Mouse (Mus musculus): ENCODE measurements around the gene Gkn1. TPM values are rescaled to one million over a fixed set of nuclear protein-coding genes. Genes with fewer than 3 reads are reported as not detected.
A peak's percentile ranks its signal among the peaks of the same experiment; 100 is the strongest.

Gkn1 gene
- polyA plus RNA-seq (2015; fragmentation: Nextera tagmentation; extraction: Ambion mirVana) = not detected in 2 replicates

- Histone ChIP-seq H3K27me3 (replicated peaks; ENCODE audit: control insufficient read depth, insufficient read depth, low read length) (no peaks in the 10 kb centered on the region), H3K27ac (ENCODE audit: low read depth, low read length) (no peak within 1 kb of the TSS), H3K9me3 (ENCODE audit: control insufficient read depth, low read length) (no peaks in the 10 kb centered on the region), H3K4me2 (ENCODE audit: low read length) (no peak within 1 kb of the TSS), H3K4me3 (ENCODE audit: low read length) (no peak within 1 kb of the TSS), H3K4me1 (ENCODE audit: control insufficient read depth, insufficient read depth, low read depth, low read length) (no peaks in the 10 kb centered on the region), H3K36me3 (ENCODE audit: control insufficient read depth, insufficient read depth, low read length) (no peaks in the 10 kb centered on the region), H3K9ac (ENCODE audit: low read depth, low read length) (no peak within 1 kb of the TSS)
- ATAC-seq = no peak
- WGBS = 91% methylated on average over 8 of the region's 8 CpGs
Measured at GRCm38 (mm10) chr6:87350829-87351228, at the start of gene Gkn1. Gkn1 (minus strand) TSS chr6:87350942.

DNA sequence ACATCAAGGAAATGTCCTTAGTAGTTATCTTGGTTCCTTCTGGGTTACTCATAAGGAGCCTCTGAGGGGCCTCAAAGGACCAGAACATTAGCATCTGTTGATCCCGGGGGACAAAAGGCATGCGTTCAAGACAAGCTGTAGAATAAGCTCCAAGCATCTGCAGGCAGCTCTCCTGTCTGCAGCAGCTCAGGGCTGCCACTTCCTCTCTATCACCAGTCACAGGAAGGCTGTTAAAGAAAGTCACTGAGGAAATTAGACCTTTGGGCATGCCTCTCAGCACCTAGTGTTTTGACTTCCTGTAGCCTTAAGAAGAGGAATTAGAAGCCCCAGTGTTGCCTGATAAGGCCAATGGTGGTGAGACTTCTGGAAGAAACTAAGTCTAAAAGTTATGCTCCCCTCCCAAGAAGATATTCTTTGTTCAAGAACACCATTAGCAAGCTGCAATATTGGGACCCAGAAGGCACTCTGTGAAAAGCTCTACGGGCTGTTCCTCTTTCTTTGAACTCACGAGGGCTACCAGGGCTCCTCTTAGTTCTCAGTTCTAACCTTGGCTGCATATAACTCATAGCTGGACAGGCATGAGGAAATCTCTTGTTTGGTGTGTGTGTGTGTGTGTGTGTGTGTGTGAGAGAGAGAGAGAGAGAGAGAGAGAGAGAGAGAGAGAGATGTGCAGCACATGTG, 49.3 kb upstream of the Gkn1 start:
- H3K9me3 ChIP-seq (ENCODE audit: control insufficient read depth, low read length) = no peaks in the 10 kb centered on the region
- no peak overlapping the region for H3K27ac ChIP-seq (ENCODE audit: low read depth, low read length)
- no peaks in the 10 kb centered on the region for H3K27me3 ChIP-seq (replicated peaks; ENCODE audit: control insufficient read depth, insufficient read depth, low read length)
- no peaks in the 10 kb centered on the region for H3K4me1 ChIP-seq (ENCODE audit: control insufficient read depth, insufficient read depth, low read depth, low read length)
- no peak overlapping the region for H3K4me3 ChIP-seq (ENCODE audit: low read length)
- H3K4me2 ChIP-seq (ENCODE audit: low read length) = no peak overlapping the region
- ATAC-seq = no peak
- no peak overlapping the region for H3K9ac ChIP-seq (ENCODE audit: low read depth, low read length)
- WGBS = 67% methylated on average over 4 of the region's 4 CpGs
- no peaks in the 10 kb centered on the region for H3K36me3 ChIP-seq (ENCODE audit: control insufficient read depth, insufficient read depth, low read length)

GRCm38 (mm10) chr6:87399137-87399536, 48.4 kb upstream of the Gkn1 start:
- H3K36me3 ChIP-seq (ENCODE audit: control insufficient read depth, insufficient read depth, low read length) = no peaks in the 10 kb centered on the region
- H3K27ac ChIP-seq (ENCODE audit: low read depth, low read length) = no peak overlapping the region
- no peak overlapping the region for H3K4me3 ChIP-seq (ENCODE audit: low read length)
- H3K9ac ChIP-seq (ENCODE audit: low read depth, low read length) = no peak overlapping the region
- no peaks in the 10 kb centered on the region for H3K27me3 ChIP-seq (replicated peaks; ENCODE audit: control insufficient read depth, insufficient read depth, low read length)
- no peak overlapping the region for H3K4me2 ChIP-seq (ENCODE audit: low read length)
- no peaks in the 10 kb centered on the region for H3K9me3 ChIP-seq (ENCODE audit: control insufficient read depth, low read length)
- peak; percentile 58 for ATAC-seq
- H3K4me1 ChIP-seq (ENCODE audit: control insufficient read depth, insufficient read depth, low read depth, low read length) = no peaks in the 10 kb centered on the region
- WGBS = 2% methylated on average over 5 of the region's 5 CpGs

- Histone ChIP-seq H3K4me1 (ENCODE audit: control insufficient read depth, insufficient read depth, low read depth, low read length) (no peaks in the 10 kb centered on the region), H3K27me3 (replicated peaks; ENCODE audit: control insufficient read depth, insufficient read depth, low read length) (no peaks in the 10 kb centered on the region), H3K4me2 (ENCODE audit: low read length) (no peak overlapping the region), H3K9ac (ENCODE audit: low read depth, low read length) (no peak overlapping the region), H3K9me3 (ENCODE audit: control insufficient read depth, low read length) (no peaks in the 10 kb centered on the region), H3K27ac (ENCODE audit: low read depth, low read length) (no peak overlapping the region), H3K36me3 (ENCODE audit: control insufficient read depth, insufficient read depth, low read length) (no peaks in the 10 kb centered on the region), H3K4me3 (ENCODE audit: low read length) (no peak overlapping the region)
- 86% methylated on average over 9 of the region's 9 CpGs for WGBS
- ATAC-seq = no peak
Measured at GRCm38 (mm10) chr6:87394783-87395182, 44.0 kb upstream of the Gkn1 start.

- Histone ChIP-seq H3K4me3 (ENCODE audit: low read length) (no peak overlapping the region), H3K9me3 (ENCODE audit: control insufficient read depth, low read length) (no peaks in the 10 kb centered on the region), H3K4me2 (ENCODE audit: low read length) (no peak overlapping the region), H3K9ac (ENCODE audit: low read depth, low read length) (no peak overlapping the region), H3K4me1 (ENCODE audit: control insufficient read depth, insufficient read depth, low read depth, low read length) (no peaks in the 10 kb centered on the region), H3K27ac (ENCODE audit: low read depth, low read length) (no peak overlapping the region), H3K27me3 (replicated peaks; ENCODE audit: control insufficient read depth, insufficient read depth, low read length) (no peaks in the 10 kb centered on the region), H3K36me3 (ENCODE audit: control insufficient read depth, insufficient read depth, low read length) (no peaks in the 10 kb centered on the region)
- WGBS = 73% methylated on average over 8 of the region's 8 CpGs
- ATAC-seq = no peak
Measured at GRCm38 (mm10) chr6:87393466-87394205, 42.9 kb upstream of the Gkn1 start.

- Histone ChIP-seq H3K27ac (ENCODE audit: low read depth, low read length) (no peak overlapping the region), H3K9ac (ENCODE audit: low read depth, low read length) (no peak overlapping the region), H3K4me2 (ENCODE audit: low read length) (no peak overlapping the region), H3K4me1 (ENCODE audit: control insufficient read depth, insufficient read depth, low read depth, low read length) (no peaks in the 10 kb centered on the region; the same call in 1 of the 2 replicates), H3K36me3 (ENCODE audit: control insufficient read depth, insufficient read depth, low read length) (no peaks in the 10 kb centered on the region), H3K27me3 (replicated peaks; ENCODE audit: control insufficient read depth, insufficient read depth, low read length) (no peaks in the 10 kb centered on the region), H3K4me3 (ENCODE audit: low read length) (no peak overlapping the region), H3K9me3 (ENCODE audit: control insufficient read depth, low read length) (no peaks in the 10 kb centered on the region)
- 44% methylated on average over 5 of the region's 5 CpGs for WGBS
- ATAC-seq = no peak
Measured at GRCm38 (mm10) chr6:87389455-87389989, 38.8 kb upstream of the Gkn1 start.

DNA sequence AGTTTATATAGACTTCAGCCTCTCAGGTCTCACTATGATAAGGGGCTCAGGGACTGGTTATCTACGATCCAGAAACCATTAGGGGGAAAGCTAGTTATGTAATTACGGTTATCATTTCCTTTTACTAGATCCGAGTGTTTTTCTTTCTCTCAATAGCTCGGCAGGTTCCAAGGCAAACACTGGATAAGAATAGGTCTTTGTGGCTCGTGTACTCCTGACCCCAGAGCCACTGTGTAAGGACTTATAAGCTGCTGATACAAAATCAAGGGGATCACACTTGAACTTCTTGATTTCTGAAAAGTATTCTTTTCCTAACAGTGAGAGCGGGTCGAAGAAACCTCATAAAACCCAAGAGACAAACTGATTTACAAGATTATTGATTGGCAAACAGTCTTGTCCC, 38.1 kb upstream of the Gkn1 start, which contains the start of gene Gkn3:
Gene Gkn3, minus strand, starts transcription at position 59 of the 400 bp plus-strand sequence.
- no peak for ATAC-seq
- Histone ChIP-seq H3K4me3 (ENCODE audit: low read length) (no peak within 1 kb of the TSS), H3K4me1 (ENCODE audit: control insufficient read depth, insufficient read depth, low read depth, low read length) (peaks cover 6% of the 10 kb centered on the region), H3K9me3 (ENCODE audit: control insufficient read depth, low read length) (no peaks in the 10 kb centered on the region), H3K27ac (ENCODE audit: low read depth, low read length) (no peak within 1 kb of the TSS), H3K27me3 (replicated peaks; ENCODE audit: control insufficient read depth, insufficient read depth, low read length) (no peaks in the 10 kb centered on the region), H3K4me2 (ENCODE audit: low read length) (no peak within 1 kb of the TSS), H3K36me3 (ENCODE audit: control insufficient read depth, insufficient read depth, low read length) (no peaks in the 10 kb centered on the region), H3K9ac (ENCODE audit: low read depth, low read length) (no peak within 1 kb of the TSS)
- WGBS = 62% methylated on average over 7 of the region's 7 CpGs

- Histone ChIP-seq H3K4me3 (ENCODE audit: low read length) (no peak overlapping the region), H3K36me3 (ENCODE audit: control insufficient read depth, insufficient read depth, low read length) (no peaks in the 10 kb centered on the region), H3K4me2 (ENCODE audit: low read length) (no peak overlapping the region), H3K27ac (ENCODE audit: low read depth, low read length) (no peak overlapping the region), H3K9ac (ENCODE audit: low read depth, low read length) (no peak overlapping the region), H3K9me3 (ENCODE audit: control insufficient read depth, low read length) (no peaks in the 10 kb centered on the region), H3K27me3 (replicated peaks; ENCODE audit: control insufficient read depth, insufficient read depth, low read length) (no peaks in the 10 kb centered on the region), H3K4me1 (ENCODE audit: control insufficient read depth, insufficient read depth, low read depth, low read length) (peaks cover 6% of the 10 kb centered on the region)
- ATAC-seq = no peak
- 85% methylated on average over 10 of the region's 10 CpGs for WGBS
Measured at GRCm38 (mm10) chr6:87386681-87387080, 35.9 kb upstream of the Gkn1 start.

- Histone ChIP-seq H3K27ac (ENCODE audit: low read depth, low read length) (no peak overlapping the region), H3K4me3 (ENCODE audit: low read length) (no peak overlapping the region), H3K4me2 (ENCODE audit: low read length) (no peak overlapping the region), H3K9ac (ENCODE audit: low read depth, low read length) (no peak overlapping the region), H3K4me1 (ENCODE audit: control insufficient read depth, insufficient read depth, low read depth, low read length) (peaks cover 6% of the 10 kb centered on the region), H3K36me3 (ENCODE audit: control insufficient read depth, insufficient read depth, low read length) (no peaks in the 10 kb centered on the region), H3K27me3 (replicated peaks; ENCODE audit: control insufficient read depth, insufficient read depth, low read length) (no peaks in the 10 kb centered on the region), H3K9me3 (ENCODE audit: control insufficient read depth, low read length) (no peaks in the 10 kb centered on the region)
- ATAC-seq = no peak
- WGBS = 12% methylated on average over 7 of the region's 7 CpGs
Measured at GRCm38 (mm10) chr6:87386203-87386602, 35.5 kb upstream of the Gkn1 start.
